Mouse (Mus musculus) erythroblast, embryonic 14.5 days (primary cell): ENCODE data around the gene Prrc2c. TPM values are rescaled to one million over a fixed set of nuclear protein-coding genes. Genes with fewer than 3 reads are reported as not detected.
"Not testable (repeated sequence)": the region's sequence is repeated elsewhere in the genome, so short reads cannot be mapped to it uniquely, and the experiment has no call there.

Experiments
- H3K27me3 ChIP-seq: 2 replicates; pipeline ENCODE4 v1.6.1; 2012; ENCODE audit warnings: inconsistent platforms; ENCODE audit not compliant: control insufficient read depth
- H3K36me3 ChIP-seq: 2 replicates; pipeline ENCODE4 v1.6.1; 2012; ENCODE audit warnings: mild to moderate bottlenecking, inconsistent platforms; ENCODE audit not compliant: control insufficient read depth
- H3K4me1 ChIP-seq: 2 replicates; pipeline ENCODE4 v1.6.1; 2012; ENCODE audit warnings: inconsistent platforms; ENCODE audit not compliant: control insufficient read depth
- H3K4me3 ChIP-seq: replicated peaks from 2 replicates; pipeline ENCODE3; 2012; ENCODE audit warnings: moderate library complexity, mild to moderate bottlenecking, inconsistent platforms
- H3K9me3 ChIP-seq: 2 replicates; pipeline ENCODE4 v1.6.1; 2012; ENCODE audit warnings: low read length, inconsistent platforms, mixed read lengths; ENCODE audit not compliant: control insufficient read depth
- GATA1 ChIP-seq: IDR thresholded peaks from 2 replicates; pipeline ENCODE4 v1.6.1; 2012; ENCODE audit warnings: low read length, inconsistent platforms, mixed read lengths
- TAL1 ChIP-seq: IDR thresholded peaks from 3 replicates; pipeline ENCODE4 v1.6.1; 2012; ENCODE audit warnings: low read length, inconsistent platforms, mixed read lengths
- polyA plus RNA-seq: library from polyadenylated mRNA; stranded (reverse); fragments of >175 nt; gene quantifications from 2 replicates; pipeline ENCODE4 v1.2.3, GENCODE M21; 2012

Prrc2c gene
- polyA plus RNA-seq, 1 experiment, result 0.66 TPM

DNA sequence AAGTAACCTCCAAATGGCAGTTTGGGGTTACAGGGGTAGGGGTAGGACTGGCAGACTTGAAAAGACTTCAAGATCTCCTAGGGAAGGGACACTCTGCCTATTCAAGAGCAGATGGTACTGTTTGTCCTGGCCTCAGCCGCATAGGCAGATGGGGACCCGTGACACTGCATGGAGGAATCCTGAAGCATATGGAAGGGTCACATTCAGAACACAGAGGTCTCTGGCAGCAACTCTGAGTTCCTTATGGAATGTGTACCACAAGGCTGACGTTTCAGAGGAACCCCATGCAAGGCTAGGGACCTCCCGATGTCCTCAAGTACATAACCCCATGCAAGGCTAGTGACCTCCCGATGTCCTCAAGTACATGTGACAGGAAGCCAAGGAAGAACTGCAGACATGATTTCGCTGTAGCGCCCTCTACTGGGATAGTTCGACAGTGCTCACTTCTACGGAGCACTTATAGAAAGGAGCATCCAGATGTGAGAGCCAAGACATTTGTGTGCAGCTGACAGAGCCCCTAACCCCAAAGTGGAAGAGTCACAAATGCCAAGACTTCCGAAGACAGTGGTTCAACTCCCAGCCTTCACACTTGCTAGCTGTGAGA lies 94.2 kb downstream of the Prrc2c start:
- Histone ChIP-seq H3K4me1 (no peaks in the 10 kb centered on the region), H3K36me3 (no peaks in the 10 kb centered on the region), H3K4me3 (no peak overlapping the region), H3K9me3 (no peaks in the 10 kb centered on the region), H3K27me3 (no peaks in the 10 kb centered on the region)
- TF ChIP-seq GATA1, result no peak
- TF ChIP-seq TAL1, result no peak

DNA sequence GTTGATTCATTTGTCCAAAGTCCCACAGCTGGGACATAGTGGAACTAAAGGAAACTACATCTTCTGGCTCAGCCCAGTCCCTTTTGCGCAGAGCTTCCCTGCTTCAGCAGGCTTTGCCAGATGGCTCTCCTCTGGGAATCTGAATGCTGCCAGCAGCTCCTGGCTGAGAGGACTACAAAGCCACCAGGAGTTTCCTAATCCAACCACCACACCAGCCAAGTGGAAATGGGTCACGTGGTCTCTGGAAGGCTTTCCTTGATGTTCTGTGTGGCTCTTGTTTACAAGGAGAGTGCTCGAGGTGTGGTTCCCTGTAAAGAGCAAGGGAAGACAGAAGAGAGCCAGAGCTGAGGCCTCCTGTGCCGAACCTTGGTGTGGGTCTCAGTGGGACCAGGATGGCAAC lies 96.6 kb downstream of the Prrc2c start:
- H3K9me3 ChIP-seq, result no peaks in the 10 kb centered on the region
- TF ChIP-seq TAL1, result no peak
- TF ChIP-seq GATA1, result no peak
- H3K4me1 ChIP-seq, result no peaks in the 10 kb centered on the region
- H3K27me3 ChIP-seq, result no peaks in the 10 kb centered on the region
- H3K36me3 ChIP-seq, result no peaks in the 10 kb centered on the region
- no peak overlapping the region for H3K4me3 ChIP-seq

DNA sequence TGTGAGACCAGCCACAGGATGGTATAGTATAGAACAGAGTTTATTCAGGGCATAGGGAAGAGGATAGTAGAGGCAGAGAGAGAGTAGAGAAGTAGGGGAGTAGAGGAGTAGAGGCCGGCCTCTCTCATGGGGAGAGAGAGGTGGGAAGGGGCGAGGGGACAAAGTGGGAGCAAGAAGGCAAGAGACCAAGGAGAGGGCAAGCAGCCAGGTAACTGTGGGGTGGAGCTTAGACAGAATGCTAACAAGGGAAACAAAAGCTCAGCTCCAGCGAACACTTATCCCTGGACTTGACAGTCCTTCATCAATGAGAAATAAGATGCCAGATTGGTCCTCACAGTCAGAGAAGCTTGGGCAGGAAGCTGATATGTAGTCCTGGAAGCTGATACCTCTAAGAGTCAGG lies 97.8 kb downstream of the Prrc2c start:
- no peaks in the 10 kb centered on the region for H3K9me3 ChIP-seq

DNA sequence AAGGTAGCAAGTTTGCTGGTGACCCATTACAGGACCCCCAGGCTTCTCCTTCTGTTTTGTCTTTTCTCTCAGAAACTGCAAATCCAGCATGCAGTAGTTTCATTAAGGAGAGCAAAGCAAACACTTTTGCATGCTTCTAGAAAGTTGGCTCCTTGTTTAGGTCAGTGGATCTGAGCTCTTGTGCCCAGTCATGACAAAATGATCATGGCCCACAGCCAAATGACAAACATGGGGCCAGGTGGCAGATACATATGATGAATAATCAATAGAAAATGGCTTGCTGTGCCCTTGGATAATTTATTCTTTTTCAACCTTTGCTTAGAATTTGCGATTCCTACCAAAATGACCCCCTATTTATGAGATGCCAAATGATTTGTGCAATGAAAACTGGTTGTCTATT lies 100.5 kb downstream of the Prrc2c start:
- H3K9me3 ChIP-seq, result no peaks in the 10 kb centered on the region
- H3K4me1 ChIP-seq, result no peaks in the 10 kb centered on the region
- H3K27me3 ChIP-seq, result no peaks in the 10 kb centered on the region
- TF ChIP-seq TAL1 (no peak), GATA1 (no peak)
- no peak overlapping the region for H3K4me3 ChIP-seq
- H3K36me3 ChIP-seq, result no peaks in the 10 kb centered on the region

More for the DNA sequence above, 97.8 kb downstream of the Prrc2c start:
- H3K4me3 ChIP-seq, result no peak overlapping the region
- no peaks in the 10 kb centered on the region for H3K27me3 ChIP-seq
- no peak for TF ChIP-seq TAL1
- no peak for TF ChIP-seq GATA1
- H3K4me1 ChIP-seq, result no peaks in the 10 kb centered on the region
- no peaks in the 10 kb centered on the region for H3K36me3 ChIP-seq

DNA sequence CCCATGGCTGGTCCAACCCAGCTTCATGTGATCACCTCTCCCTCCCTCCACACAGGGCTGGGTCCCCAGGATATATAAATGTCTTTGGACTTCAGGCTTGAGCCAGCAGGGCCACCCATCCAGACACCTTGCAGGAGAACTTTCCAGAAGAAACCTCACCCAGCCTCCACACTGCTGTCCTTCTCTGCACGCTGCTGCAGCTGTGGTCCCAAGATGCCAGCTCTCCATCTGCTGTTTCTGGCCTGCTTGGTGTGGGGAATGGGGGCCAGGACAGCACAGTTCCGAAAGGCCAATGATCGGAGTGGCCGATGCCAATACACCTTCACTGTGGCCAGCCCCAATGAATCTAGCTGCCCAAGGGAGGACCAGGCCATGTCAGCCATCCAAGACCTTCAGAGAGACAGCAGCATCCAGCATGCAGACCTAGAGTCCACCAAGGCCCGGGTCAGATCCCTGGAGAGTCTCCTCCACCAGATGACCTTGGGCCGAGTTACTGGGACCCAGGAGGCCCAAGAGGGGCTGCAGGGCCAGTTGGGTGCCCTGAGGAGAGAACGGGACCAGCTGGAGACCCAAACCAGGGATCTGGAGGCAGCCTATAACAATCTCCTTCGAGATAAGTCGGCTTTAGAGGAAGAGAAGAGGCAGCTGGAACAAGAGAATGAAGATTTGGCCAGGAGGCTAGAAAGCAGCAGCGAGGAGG lies 101.2 kb downstream of the Prrc2c start, which contains the start of gene Myoc:
Myoc (plus strand) TSS at position 105 of the 700 bp plus-strand sequence.
- Histone ChIP-seq H3K4me3 (no peak within 1 kb of the TSS), H3K4me1 (no peaks in the 10 kb centered on the region), H3K27me3 (no peaks in the 10 kb centered on the region), H3K9me3 (no peaks in the 10 kb centered on the region), H3K36me3 (no peaks in the 10 kb centered on the region)
- TF ChIP-seq TAL1, result no peak
- no peak for TF ChIP-seq GATA1

DNA sequence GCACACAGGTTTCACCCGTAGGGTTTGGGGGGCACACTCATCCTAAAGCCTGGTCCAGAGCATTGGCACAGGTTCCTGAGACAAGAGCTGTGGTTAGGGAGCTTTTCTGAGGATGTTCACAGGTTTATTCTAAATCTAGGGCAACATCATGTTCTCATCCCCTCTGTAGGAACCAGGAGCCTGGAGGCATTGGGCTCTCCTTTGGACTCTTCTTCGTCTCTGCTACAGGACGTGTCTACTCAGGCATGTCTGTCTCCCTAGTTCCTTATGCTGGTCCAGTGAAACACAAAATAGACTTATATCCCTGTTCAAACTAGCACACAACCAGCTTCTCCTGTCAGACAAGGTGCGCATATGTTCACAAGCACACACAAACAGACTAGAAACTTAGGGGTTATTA lies 101.8 kb downstream of the Prrc2c start:
- Histone ChIP-seq H3K36me3 (no peaks in the 10 kb centered on the region), H3K9me3 (no peaks in the 10 kb centered on the region), H3K4me3 (no peak overlapping the region), H3K27me3 (no peaks in the 10 kb centered on the region), H3K4me1 (no peaks in the 10 kb centered on the region)
- no peak for TF ChIP-seq TAL1
- no peak for TF ChIP-seq GATA1

DNA sequence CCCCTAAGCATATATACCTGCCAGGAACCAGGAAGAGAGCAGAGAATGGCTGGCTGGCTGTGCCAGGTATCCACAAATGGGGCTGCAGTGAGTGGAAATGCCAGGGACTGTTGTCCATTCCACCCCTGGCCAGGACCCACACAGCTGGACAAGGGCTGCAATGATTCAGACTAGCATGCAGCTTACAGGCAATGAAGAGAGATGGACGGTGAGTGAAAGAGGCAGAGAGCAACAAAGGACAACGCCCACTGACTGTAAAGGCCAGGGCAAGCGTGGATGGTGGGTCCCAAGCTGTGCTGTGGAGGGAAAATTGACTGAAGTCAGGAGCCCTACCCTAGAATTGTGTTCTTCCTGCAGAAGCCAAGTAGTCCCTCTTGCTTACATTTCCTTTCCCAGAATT lies 103.8 kb downstream of the Prrc2c start:
- Histone ChIP-seq H3K27me3 (no peaks in the 10 kb centered on the region), H3K4me3 (no peak overlapping the region), H3K4me1 (no peaks in the 10 kb centered on the region), H3K36me3 (no peaks in the 10 kb centered on the region), H3K9me3 (no peaks in the 10 kb centered on the region)
- TF ChIP-seq GATA1 (no peak), TAL1 (no peak)

DNA sequence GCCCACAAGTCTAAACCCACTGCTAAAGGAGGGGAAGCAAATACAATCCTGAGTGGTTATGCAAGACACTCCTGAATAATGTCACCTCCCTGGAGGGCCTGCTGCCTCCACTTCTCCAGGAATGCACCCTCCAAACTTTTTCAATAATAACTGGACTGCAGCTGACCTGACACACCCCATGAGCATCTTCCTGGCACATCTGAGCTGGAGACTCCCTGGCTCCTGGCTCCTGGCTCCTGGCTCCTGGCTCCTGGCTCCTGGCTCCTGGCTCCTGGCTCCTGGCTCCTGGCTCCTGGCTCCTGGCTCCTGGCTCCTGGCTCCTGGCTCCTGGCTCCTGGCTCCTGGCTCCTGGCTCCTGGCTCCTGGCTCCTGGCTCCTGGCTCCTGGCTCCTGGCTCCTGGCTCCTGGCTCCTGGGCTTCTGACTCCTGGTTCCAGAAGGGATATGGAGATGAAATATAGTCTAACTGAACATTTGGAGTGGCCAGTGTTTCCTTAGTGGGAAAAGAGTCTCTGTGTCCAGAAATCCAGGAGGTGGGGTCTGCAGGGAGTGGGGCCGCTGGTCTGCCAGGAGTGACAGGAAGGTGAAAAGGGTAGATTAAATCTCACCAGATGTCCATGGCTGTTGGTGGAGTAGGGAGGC lies 104.9 kb downstream of the Prrc2c start:
- not testable (repeated sequence) for H3K27me3 ChIP-seq, H3K4me1 ChIP-seq, H3K9me3 ChIP-seq, H3K4me3 ChIP-seq, H3K36me3 ChIP-seq

DNA sequence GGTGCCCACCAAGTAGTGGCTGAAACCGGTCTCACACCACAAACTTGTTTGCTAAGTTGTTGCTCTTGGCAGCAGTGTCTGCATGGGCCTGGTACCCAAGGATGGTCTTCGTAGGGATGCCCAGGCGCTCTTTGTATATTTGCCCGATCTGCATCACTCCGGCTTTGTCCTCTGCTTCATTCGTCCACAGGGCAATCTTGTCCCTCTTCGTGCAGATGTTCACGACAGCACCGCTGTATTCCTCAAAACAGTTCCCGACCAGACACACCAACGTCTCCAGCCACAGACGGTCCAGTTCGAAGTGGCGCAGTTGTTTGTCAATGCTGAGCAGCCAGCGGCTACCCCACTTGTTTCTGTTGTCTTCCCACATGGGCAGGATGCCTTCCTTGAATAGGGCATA lies 112.0 kb downstream of the Prrc2c start:
- H3K27me3 ChIP-seq, H3K4me1 ChIP-seq, H3K4me3 ChIP-seq, H3K36me3 ChIP-seq, H3K9me3 ChIP-seq: not testable (repeated sequence)

DNA sequence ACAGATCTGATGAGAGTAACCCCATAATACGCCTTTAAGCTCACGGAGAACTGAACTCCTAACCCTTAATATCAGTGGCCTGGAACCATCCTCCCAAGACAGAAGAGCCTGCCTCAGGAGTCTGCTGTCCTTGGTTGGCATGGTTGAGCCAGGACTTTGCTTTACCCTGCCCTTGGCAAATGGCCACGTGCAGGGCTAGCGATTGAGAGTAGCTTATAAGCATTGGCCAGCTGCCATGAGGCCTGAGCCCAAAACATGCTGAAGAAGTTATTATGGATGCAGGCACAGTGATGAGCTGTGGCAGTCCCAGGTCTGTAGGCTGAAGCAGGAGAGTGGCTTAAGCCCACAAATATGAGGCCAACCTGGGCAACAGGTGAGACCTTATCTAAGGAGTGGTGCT lies 112.5 kb downstream of the Prrc2c start:
- not testable (repeated sequence) for H3K36me3 ChIP-seq, H3K27me3 ChIP-seq, H3K4me3 ChIP-seq, H3K9me3 ChIP-seq, H3K4me1 ChIP-seq
